Mouse (Mus musculus) neural tube, embryonic 13.5 days (tissue): Measurements from ENCODE around the gene 4931428F04Rik. TPM values are rescaled to one million over a fixed set of nuclear protein-coding genes. Genes with fewer than 3 reads are reported as not detected.

Source experiments
- ATAC-seq: fragments of 200-750 bp; cut with Nextera tagmentation; 2 replicates; pipeline ENCODE4 v1.8.0; 2017; ENCODE audit warnings: low read depth, mild to moderate bottlenecking, moderate TSS enrichment, moderate library complexity
- H3K27ac ChIP-seq: fragments of 300-500 bp; sonication (generic); replicated peaks from 2 replicates; pipeline ENCODE4 v1.5.1; 2015; ENCODE audit warnings: moderate library complexity, mild to moderate bottlenecking, inconsistent platforms
- H3K27me3 ChIP-seq: fragments of 300-500 bp; sonication (generic); 2 replicates; pipeline ENCODE4 v1.6.1; 2015; ENCODE audit warnings: mild to moderate bottlenecking, inconsistent platforms
- H3K36me3 ChIP-seq: fragments of 300-500 bp; sonication (generic); 2 replicates; pipeline ENCODE4 v1.6.1; 2015; ENCODE audit warnings: mild to moderate bottlenecking, inconsistent platforms
- H3K4me1 ChIP-seq: fragments of 300-500 bp; sonication (generic); replicated peaks from 2 replicates; pipeline ENCODE4 v1.6.1; 2015; ENCODE audit warnings: inconsistent platforms
- H3K4me2 ChIP-seq: fragments of 300-500 bp; sonication (generic); 2 replicates; pipeline ENCODE4 v1.6.1; 2015; ENCODE audit warnings: inconsistent platforms, mild to moderate bottlenecking, moderate library complexity
- H3K4me3 ChIP-seq: fragments of 300-500 bp; sonication (generic); 2 replicates; pipeline ENCODE4 v1.5.1; 2015; ENCODE audit warnings: mild to moderate bottlenecking, inconsistent platforms
- H3K9ac ChIP-seq: fragments of 300-500 bp; sonication (generic); 2 replicates; pipeline ENCODE4 v1.6.1; 2015; ENCODE audit warnings: moderate library complexity, mild to moderate bottlenecking, inconsistent platforms
- H3K9me3 ChIP-seq: fragments of 300-500 bp; sonication (generic); 2 replicates; pipeline ENCODE4 v1.6.1; 2016; ENCODE audit warnings: inconsistent platforms
- WGBS: fragments of 180-500 bp; shearing (Covaris S2); methylation state at CpG from one replicate; pipeline ENCODE4 v1.1.7; 2015; 5-methylcytosine and 5-hydroxymethylcytosine counted together
- polyA plus RNA-seq: library from polyadenylated mRNA; unstranded; fragments of >200 nt; fragmentation: Nextera tagmentation; extraction: Ambion mirVana; gene quantifications from 2 replicates; pipeline ENCODE4 v1.2.1, GENCODE M21; 2015

Gene 4931428F04Rik
- polyA plus RNA-seq, 1 experiment from 2014 or later, result 124 TPM

DNA sequence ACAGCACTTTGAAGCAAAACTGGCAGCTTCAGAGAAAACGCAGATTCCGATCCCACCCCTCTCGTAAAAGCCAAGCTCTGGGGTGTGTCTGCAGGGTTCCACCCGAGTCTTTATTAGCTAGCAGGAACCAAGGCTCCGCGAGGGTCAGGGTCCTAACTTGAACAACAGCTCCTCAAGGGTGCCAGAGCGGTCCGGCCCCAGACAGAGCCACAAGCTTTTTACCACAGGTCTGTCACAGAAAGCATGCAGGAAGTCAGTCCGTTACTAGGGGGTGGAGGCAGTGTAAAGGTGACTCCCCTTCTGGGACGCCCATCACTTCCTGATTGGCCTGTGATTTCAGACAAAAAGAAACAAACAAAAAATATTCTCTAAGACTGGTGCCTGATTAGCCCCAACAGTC is 24.5 kb downstream of the 4931428F04Rik start:
- Histone ChIP-seq H3K27me3 (peaks cover 95% of the 10 kb centered on the region), H3K27ac (no peak overlapping the region), H3K4me3 (peak overlapping the region; percentile 55)

DNA sequence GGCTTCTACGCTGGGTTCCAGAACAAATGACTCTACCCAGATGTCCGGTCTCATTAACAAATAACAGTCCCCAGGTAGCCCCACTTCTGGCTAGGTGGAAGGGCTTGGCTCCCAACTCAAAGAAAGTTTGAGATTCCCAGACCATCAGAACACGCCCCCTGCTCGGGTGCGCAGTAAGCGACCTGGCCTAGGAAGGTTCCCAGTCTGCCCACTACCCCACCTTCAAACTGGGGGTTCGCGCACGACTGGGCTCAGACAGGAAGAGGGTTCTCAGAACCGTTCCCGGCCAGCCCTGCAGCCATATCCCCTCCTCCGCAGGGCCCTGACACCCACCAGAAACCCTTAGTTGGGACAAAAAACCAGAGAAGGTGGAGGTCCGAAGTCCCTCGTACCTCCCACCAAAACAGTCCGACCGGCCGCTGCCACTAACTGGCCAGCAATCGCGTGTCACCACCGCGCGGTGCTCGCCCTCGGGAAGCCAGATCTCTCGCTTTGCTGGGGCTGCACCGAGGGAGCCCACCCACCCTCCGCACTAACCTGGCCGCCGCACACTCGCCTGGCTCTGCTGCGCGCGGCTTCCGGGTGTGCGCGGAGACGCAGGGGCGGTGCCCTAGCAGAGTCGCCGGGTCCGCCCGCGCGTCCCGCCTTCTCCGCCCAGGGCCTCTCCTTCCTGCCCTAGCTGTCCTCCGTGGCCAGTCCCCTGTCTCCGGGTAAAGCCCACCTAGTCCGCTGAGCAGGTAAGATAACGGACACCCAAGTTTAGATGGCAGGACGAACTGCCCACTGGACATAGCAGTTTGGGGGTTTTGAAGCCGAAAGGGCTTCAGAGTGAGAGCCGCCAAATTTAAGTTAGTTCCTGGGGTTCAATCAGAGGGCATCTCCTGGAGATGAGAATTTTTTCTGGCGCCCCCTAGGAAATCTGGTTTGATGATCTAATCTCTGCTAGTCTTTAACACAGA is 25.4 kb downstream of the 4931428F04Rik start, which contains the start of the genes Tradd and Fbxl8:
Gene Tradd (minus strand): TSS at position 586 of the 959 bp plus-strand sequence.
Gene Fbxl8 (plus strand): TSS at position 625 of the 959 bp plus-strand sequence.
- 0 out of 2 replicates have a peak, but pooled peaks have one; percentile 7 for ATAC-seq
- H3K9ac ChIP-seq, result peak within 1 kb of the TSS; percentile 77
- peaks cover 95% of the 10 kb centered on the region for H3K27me3 ChIP-seq
- H3K4me3 ChIP-seq, result peak within 1 kb of the TSS; percentile 55
- WGBS, result under 1% methylated on average over 54 of the region's 54 CpGs
- H3K27ac ChIP-seq, result no peak within 1 kb of the TSS
- peak within 1 kb of the TSS; percentile 75 for H3K4me2 ChIP-seq
- H3K36me3 ChIP-seq, result no peaks in the 10 kb centered on the region
- H3K9me3 ChIP-seq, result no peaks in the 10 kb centered on the region
- peaks cover 33% of the 10 kb centered on the region for H3K4me1 ChIP-seq

More for the DNA sequence above, 24.5 kb downstream of the 4931428F04Rik start:
- WGBS, result 5% methylated on average over 10 of the region's 10 CpGs
- no peaks in the 10 kb centered on the region for H3K36me3 ChIP-seq
- no peak overlapping the region for H3K9ac ChIP-seq
- no peak for ATAC-seq
- peaks cover 33% of the 10 kb centered on the region for H3K4me1 ChIP-seq
- H3K4me2 ChIP-seq, result peak overlapping the region; percentile 75
- no peaks in the 10 kb centered on the region for H3K9me3 ChIP-seq

DNA sequence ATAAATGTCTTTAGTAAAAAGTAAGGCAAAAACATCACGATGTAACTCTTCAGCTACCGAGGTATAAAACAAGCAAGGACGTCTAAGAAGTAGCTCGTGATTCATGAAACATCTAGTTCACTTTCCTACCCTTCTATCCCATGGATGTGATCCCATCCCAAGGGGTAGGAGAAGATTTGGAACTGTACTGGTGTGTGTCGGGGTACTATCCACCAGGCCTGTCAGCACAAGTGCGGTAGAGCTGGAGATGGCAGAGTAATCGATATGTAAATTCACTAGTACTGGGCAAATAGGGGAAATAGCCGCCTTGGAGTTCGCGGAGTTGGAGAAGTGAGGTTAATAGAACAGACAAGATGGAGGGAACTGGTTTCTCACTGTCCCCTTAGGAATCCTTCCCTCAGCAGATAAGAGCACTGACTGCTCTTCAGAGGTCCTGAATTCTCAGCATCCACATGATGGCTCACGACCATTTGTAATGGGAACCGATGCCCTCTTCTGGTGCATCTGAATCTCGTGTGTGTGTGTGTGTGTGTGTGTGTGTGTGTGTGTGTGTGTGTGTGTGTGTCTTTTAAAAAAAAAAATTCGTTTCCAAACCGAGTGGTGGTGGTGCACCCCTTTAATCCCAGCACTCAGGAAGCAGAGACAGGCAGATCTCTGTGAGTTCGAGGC is 26.3 kb downstream of the 4931428F04Rik start:
- no peak overlapping the region for H3K9ac ChIP-seq
- peaks cover 95% of the 10 kb centered on the region for H3K27me3 ChIP-seq
- peak overlapping the region; percentile 75 for H3K4me2 ChIP-seq
- no peaks in the 10 kb centered on the region for H3K9me3 ChIP-seq
- H3K4me3 ChIP-seq, result peak overlapping the region; percentile 55
- no peaks in the 10 kb centered on the region for H3K36me3 ChIP-seq
- H3K27ac ChIP-seq, result no peak overlapping the region
- ATAC-seq, result no peak
- H3K4me1 ChIP-seq, result peaks cover 34% of the 10 kb centered on the region
- 36% methylated on average over 16 of the region's 16 CpGs for WGBS

DNA sequence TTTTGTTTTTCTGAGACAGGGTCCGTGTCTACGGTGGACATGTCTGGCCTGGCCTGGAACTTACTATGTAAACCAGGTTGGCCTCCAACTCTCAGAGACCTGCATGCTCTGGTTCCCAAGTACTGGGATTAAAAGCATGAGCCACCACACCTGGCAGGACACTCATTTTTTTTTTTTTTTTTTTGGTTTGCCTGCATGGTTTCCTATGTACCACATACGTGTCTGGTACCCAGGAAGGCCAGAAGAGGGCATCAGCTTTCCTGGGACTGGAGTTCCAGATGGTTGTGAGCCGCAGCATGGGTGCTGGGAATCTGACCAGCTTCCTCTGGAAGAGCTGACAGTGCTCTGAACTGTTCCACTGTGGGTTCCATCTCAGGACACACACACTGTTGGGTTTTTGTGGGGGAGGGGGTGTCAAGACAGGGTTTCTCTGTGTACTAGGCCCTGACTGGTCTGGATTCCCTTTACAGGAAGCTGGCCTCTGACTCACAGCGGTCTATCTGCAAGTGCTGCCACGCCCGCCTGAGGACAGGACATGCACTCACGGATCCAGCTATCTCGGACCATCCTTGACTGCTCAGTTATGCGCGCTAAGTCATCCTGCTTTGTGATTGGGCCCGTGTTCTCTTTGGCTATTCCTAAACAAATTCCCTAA is 28.2 kb downstream of the 4931428F04Rik start:
- Histone ChIP-seq H3K27ac (no peak overlapping the region), H3K27me3 (peaks cover 92% of the 10 kb centered on the region), H3K9ac (no peak overlapping the region), H3K4me2 (no peak overlapping the region), H3K36me3 (no peaks in the 10 kb centered on the region), H3K9me3 (no peaks in the 10 kb centered on the region), H3K4me3 (no peak overlapping the region), H3K4me1 (peaks cover 27% of the 10 kb centered on the region)
- ATAC-seq, result no peak
- 80% methylated on average over 12 of the region's 12 CpGs for WGBS

DNA sequence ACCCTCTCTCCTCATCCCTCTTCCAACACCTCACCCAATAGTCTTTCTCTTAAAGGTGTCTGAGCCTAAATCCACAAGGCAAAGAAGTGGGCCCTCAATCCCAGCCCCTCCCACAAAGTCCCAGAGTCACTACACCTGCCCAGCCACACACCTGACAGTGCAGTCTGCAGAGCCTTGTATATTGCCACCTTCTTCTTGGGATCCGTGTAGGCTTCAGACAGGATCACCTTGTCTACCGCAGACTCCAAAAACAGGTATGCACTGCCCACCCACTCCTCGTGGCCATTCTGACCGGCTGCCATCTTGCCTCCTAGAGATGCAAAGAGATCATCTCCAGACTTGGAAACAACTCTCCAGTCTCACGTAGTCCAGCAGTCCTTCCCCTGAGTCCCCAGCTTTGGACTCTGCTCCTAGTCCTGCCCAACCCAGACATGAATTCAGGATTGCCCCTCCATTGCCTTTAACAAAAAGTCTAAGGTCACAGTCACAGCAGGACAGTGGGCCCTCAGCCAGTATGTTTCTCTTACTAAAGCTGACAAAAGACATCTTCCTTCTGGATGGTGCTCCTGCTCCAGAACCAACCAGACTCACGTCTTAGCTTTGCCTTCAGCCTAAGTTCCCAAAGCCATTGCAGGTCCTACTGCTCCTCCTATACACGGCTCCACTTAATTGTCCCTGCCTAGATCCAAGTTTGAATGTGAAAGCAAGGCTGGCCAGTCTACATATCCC is 29.1 kb downstream of the 4931428F04Rik start:
- no peak overlapping the region for H3K9ac ChIP-seq
- H3K27me3 ChIP-seq, result peaks cover 92% of the 10 kb centered on the region
- ATAC-seq, result no peak
- no peaks in the 10 kb centered on the region for H3K9me3 ChIP-seq
- peaks cover 27% of the 10 kb centered on the region for H3K4me1 ChIP-seq
- no peaks in the 10 kb centered on the region for H3K36me3 ChIP-seq
- H3K4me2 ChIP-seq, result no peak overlapping the region
- no peak overlapping the region for H3K4me3 ChIP-seq
- H3K27ac ChIP-seq, result no peak overlapping the region
- 59% methylated on average over 7 of the region's 7 CpGs for WGBS

DNA sequence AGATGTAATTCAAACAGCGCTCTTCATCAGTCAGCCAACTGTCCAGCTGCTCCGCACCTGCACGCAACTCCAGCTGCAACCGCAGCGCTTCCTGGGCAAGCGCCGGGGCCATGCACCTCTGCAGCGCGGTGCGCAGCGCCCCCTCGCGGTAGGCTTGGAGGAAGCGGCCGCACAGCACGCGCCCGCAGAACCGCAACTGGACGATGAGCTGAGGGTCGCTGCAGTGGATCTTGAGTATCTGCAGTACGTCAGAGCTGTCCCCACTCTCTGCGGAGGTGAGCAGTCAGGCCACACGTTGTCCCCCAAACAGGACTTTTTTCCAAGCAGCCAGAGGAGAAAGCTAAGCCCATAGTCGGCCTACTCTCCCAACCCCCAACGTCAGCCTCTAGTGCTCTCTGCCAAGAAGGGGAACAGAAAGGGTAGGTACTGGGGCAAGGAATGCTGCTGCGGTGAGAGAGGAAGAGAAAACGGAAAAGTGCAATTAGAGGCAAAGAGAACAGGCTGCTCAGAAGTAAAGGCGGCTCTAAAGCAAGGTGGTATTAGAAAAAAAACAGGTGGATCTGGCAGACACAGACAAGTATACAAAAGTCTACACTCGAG is 29.8 kb downstream of the 4931428F04Rik start:
- ATAC-seq, result peak; percentile 55
- peak overlapping the region; percentile 38 for H3K4me3 ChIP-seq
- no peaks in the 10 kb centered on the region for H3K9me3 ChIP-seq
- no peak overlapping the region for H3K27ac ChIP-seq
- H3K4me1 ChIP-seq, result peaks cover 29% of the 10 kb centered on the region
- H3K9ac ChIP-seq, result peak overlapping the region; percentile 59
- no peaks in the 10 kb centered on the region for H3K36me3 ChIP-seq
- peaks cover 92% of the 10 kb centered on the region for H3K27me3 ChIP-seq
- 3% methylated on average over 30 of the region's 30 CpGs for WGBS
- peak overlapping the region; percentile 78 for H3K4me2 ChIP-seq

DNA sequence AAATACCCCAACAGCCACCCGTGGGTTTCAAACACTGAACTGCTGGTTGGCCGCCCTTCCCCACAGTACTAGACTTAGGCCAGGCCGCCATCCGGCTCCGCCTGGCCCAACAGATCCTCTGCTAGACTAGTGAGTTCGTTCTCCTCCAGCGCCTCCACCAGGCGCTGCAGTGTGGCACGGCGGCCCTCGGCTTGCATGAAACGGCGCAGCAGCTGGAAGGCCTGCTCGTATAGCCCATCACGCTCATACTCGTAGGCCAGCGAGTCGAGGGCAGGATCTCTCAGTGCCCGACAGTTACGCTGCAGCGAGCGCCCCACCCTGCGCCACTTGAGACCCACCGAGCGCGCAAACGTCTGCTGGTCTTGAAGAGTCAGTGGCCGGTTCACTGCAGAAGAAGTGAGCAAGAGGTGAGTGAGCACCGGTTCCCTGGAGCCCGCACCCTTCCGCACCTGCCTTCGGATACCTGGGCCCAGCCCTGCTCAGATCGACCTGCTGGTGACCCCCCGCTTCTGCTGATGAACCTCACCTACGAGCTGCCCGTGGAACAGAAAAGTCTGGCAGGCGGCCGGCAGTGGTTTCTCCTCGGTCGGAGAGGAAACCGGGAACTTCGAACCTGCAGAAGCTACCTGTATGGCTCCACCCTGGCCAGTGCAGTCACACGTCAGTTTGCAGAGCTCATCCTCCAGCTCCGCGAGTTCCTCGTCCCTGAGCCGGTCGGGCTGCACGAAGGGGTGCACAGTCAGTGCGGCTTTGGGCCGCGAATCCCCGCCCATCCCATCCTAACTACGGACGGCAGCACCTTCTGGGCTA is 30.5 kb downstream of the 4931428F04Rik start:
- peaks cover 89% of the 10 kb centered on the region for H3K27me3 ChIP-seq
- peaks cover 32% of the 10 kb centered on the region for H3K4me1 ChIP-seq
- H3K36me3 ChIP-seq, result no peaks in the 10 kb centered on the region
- peak overlapping the region; percentile 59 for H3K9ac ChIP-seq
- no peak overlapping the region for H3K27ac ChIP-seq
- H3K4me3 ChIP-seq, result peak overlapping the region; percentile 38
- peak; percentile 43 for ATAC-seq
- WGBS, result 2% methylated on average over 55 of the region's 55 CpGs
- peak overlapping the region; percentile 78 for H3K4me2 ChIP-seq
- no peaks in the 10 kb centered on the region for H3K9me3 ChIP-seq

DNA sequence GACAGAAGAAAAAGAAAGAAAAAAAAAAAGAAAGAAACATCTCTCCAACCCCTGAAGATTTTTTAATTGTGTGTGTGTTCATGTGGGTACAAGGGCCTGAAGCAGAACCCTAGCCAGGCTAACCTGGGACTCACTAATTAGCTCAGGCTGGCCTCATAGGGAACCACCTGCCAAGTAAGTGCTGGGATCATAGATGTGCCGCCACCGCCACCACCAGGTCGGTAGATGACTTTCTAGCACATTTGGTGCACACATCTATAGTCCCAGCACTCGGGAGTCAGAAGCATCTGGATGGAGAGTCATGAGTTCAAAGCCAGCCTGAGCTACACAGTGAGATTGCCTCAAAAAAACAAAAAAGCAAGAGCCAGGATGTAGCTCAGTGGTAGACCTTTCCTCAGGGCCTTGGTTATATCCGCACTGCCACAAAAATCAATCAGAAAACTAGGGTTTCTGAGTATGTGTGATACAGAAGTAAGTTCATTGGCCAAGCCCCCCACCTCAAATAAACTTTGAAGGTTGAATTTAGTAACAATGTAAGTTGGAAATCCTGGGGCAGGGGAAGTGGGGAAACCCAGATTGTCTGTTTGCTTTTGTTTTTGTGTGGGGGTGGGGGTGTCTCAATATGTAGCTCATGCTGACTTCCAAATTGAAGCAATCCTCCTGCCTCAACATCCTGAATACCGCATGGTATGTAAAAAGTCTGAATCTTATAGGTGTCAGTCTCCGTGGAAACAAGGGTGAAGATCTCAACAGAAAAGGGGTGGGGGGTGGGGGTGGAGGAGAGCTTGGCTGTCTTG is 32.1 kb downstream of the 4931428F04Rik start:
- Histone ChIP-seq H3K9ac (no peak overlapping the region), H3K36me3 (0 out of 2 replicates have a peak, but pooled peaks cover 7% of the 10 kb centered on the region), H3K4me3 (no peak overlapping the region), H3K4me1 (peaks cover 35% of the 10 kb centered on the region), H3K27ac (no peak overlapping the region), H3K9me3 (no peaks in the 10 kb centered on the region), H3K27me3 (peaks cover 74% of the 10 kb centered on the region), H3K4me2 (no peak overlapping the region)
- WGBS, result 67% methylated on average over 7 of the region's 7 CpGs
- no peak for ATAC-seq

DNA sequence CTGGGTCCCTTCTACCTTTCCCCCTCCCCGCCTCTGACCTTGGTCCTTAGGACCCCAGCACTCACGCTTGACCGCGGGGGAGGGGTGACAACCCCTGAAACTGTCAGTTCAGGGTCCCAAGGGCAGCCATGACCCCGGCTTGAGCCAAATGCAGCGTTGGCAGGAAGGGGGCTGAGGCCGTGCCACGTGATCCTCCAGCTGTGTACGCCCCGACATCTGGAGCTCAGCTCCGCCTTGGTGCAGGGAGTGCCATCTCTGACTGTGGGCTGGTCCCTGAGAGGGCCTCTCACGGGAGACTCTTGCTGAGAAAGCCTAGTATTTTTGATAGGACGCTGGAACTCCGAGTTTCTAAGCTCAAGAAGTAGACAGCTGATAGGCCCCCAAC is 34.7 kb downstream of the 4931428F04Rik start, which contains the start of gene B3gnt9:
Gene B3gnt9 (minus strand): TSS at position 188 of the 385 bp plus-strand sequence.
- Histone ChIP-seq H3K9ac (peak within 1 kb of the TSS; percentile 79), H3K27ac (peak within 1 kb of the TSS; percentile 55)

More for the DNA sequence above, 34.7 kb downstream of the 4931428F04Rik start, which contains the start of gene B3gnt9:
- peak; percentile 21; the same call in 1 of the 2 replicates for ATAC-seq
- 3% methylated on average over 14 of the region's 14 CpGs for WGBS
- peaks cover 33% of the 10 kb centered on the region for H3K4me1 ChIP-seq
- peak within 1 kb of the TSS; percentile 96 for H3K4me2 ChIP-seq
- H3K27me3 ChIP-seq, result peaks cover 51% of the 10 kb centered on the region
- H3K9me3 ChIP-seq, result no peaks in the 10 kb centered on the region
- peak within 1 kb of the TSS; percentile 61 for H3K4me3 ChIP-seq
- peaks cover 31% of the 10 kb centered on the region for H3K36me3 ChIP-seq
